Mouse (Mus musculus) embryo, embryonic 10.5 days (tissue): ENCODE results near the gene H2-DMa.

Experiments used
- DNase-seq: peaks from one replicate; pipeline ENCODE4 v3.0.0-alpha.2; 2015; ENCODE audit warnings: low spot score

The H2-DMa gene

GRCm38 (mm10) chr17:34104804-34105203 is 14.5 kb upstream of the H2-DMa start:
- no peak for DNase-seq

- no peak for DNase-seq
Measured at GRCm38 (mm10) chr17:34106555-34106954, 12.8 kb upstream of the H2-DMa start.

- no peak for DNase-seq
Measured at GRCm38 (mm10) chr17:34107109-34107867, 12.1 kb upstream of the H2-DMa start.

GRCm38 (mm10) chr17:34108460-34108859 is 10.9 kb upstream of the H2-DMa start:
- DNase-seq, result no peak

- no peak for DNase-seq
Measured at GRCm38 (mm10) chr17:34109038-34109805, 10.1 kb upstream of the H2-DMa start.

GRCm38 (mm10) chr17:34109806-34110195 is 9.5 kb upstream of the H2-DMa start:
- no peak for DNase-seq

- no peak for DNase-seq
Measured at GRCm38 (mm10) chr17:34110309-34110708, 9.0 kb upstream of the H2-DMa start.

GRCm38 (mm10) chr17:34114114-34114513 is 5.2 kb upstream of the H2-DMa start:
- no peak for DNase-seq

- DNase-seq, result no peak
Measured at GRCm38 (mm10) chr17:34116736-34117370, 2.5 kb upstream of the H2-DMa start.

GRCm38 (mm10) chr17:34117421-34118112 is 1.8 kb upstream of the H2-DMa start:
- peak; percentile 43 for DNase-seq

- peak; percentile 63 for DNase-seq
Measured at GRCm38 (mm10) chr17:34118113-34118872, 1.0 kb upstream of the H2-DMa start.

GRCm38 (mm10) chr17:34118873-34119248 is 480 bp upstream of the H2-DMa start:
- no peak for DNase-seq

- DNase-seq, result peak; percentile 93
Measured at GRCm38 (mm10) chr17:34120180-34120723, 911 bp downstream of the H2-DMa start.

GRCm38 (mm10) chr17:34120814-34121171 is 1.5 kb downstream of the H2-DMa start:
- peak; percentile 85 for DNase-seq

- peak; percentile 85 for DNase-seq
Measured at GRCm38 (mm10) chr17:34121172-34121878, 2.0 kb downstream of the H2-DMa start.

- DNase-seq, result peak; percentile 87
Measured at GRCm38 (mm10) chr17:34121879-34122187, 2.5 kb downstream of the H2-DMa start.

GRCm38 (mm10) chr17:34122188-34122984 is 3.0 kb downstream of the H2-DMa start, which contains the start of gene Brd2:
Brd2 (minus strand) TSS chr17:34122634.
- peak; percentile 99 for DNase-seq

GRCm38 (mm10) chr17:34123111-34123510 is 3.8 kb downstream of the H2-DMa start:
- no peak for DNase-seq

- peak; percentile 69 for DNase-seq
Measured at GRCm38 (mm10) chr17:34123518-34123917, 4.2 kb downstream of the H2-DMa start.

- DNase-seq, result no peak
Measured at GRCm38 (mm10) chr17:34124649-34125048, 5.3 kb downstream of the H2-DMa start.
